Mouse (Mus musculus) adrenal gland, adult 10 weeks (tissue): ENCODE data around the gene Tbpl2. TPM values are rescaled to one million over a fixed set of nuclear protein-coding genes. Genes with fewer than 3 reads are reported as not detected.

Source experiments
- polyA plus RNA-seq: library from polyadenylated mRNA; stranded (reverse); fragments of 350-450 nt; fragmentation: Illumina TruSeq; extraction: RNeasy Lipid Tissue Mini Kit (QIAGEN cat#74804); gene quantifications from one replicate; pipeline ENCODE4 v1.2.3, GENCODE M21; 2014; ENCODE audit warnings: low read depth, low replicate concordance

Gene Tbpl2
- polyA plus RNA-seq = not detected

DNA sequence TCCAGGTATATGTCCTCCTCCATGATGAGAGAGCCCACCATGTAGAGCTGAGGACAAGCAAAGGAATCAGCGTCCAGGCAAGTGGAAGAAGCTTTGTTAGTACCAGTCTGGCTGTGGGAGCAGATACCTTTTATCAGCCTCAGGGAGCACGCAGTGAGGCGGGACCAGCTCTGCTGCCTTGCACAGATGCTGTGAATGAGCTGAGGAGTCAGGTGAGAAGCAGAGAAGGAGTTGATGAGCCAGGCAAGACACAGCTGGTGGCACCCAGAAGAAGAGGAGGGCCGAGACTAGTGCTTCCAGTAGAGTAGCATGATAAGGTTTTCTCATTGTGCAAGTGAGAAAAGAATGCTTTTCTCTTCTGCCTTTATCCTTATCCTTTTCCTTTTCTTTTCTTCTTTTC, at the start of gene Tbpl2:
TSS of gene Tbpl2 (minus strand) at position 101 of the 400 bp plus-strand sequence.

GRCm38 (mm10) chr2:24049344-24049990, 46.9 kb downstream of the Tbpl2 start, which contains the start of gene Hnmt:
Hnmt (minus strand) TSS chr2:24049394.

Other genes with a start within 250 kb of the Tbpl2 start
- 49.5 TPM for gene Hnmt, start 47.2 kb downstream of the Tbpl2 start, polyA plus RNA-seq
- gene Il1f8, start 56.6 kb upstream of the Tbpl2 start, polyA plus RNA-seq = not detected
- not detected for gene Il1f9, start 89.9 kb upstream of the Tbpl2 start, polyA plus RNA-seq
- not detected for gene Il1f6, start 118.8 kb upstream of the Tbpl2 start, polyA plus RNA-seq
- not detected for gene Il1f5, start 180.4 kb upstream of the Tbpl2 start, polyA plus RNA-seq
- not detected for gene Il1f10, start 194.6 kb upstream of the Tbpl2 start, polyA plus RNA-seq
- gene Il1rn, start 240.3 kb upstream of the Tbpl2 start, polyA plus RNA-seq = 0.99 TPM